Mouse (Mus musculus): ENCODE results near the gene Asphd1. TPM values are rescaled to one million over a fixed set of nuclear protein-coding genes. Genes with fewer than 3 reads are reported as not detected.
A peak's percentile ranks its signal among the peaks of the same experiment; 100 is the strongest.
"Not testable (repeated sequence)": the region's sequence is repeated elsewhere in the genome, so short reads cannot be mapped to it uniquely, and the experiment has no call there.

The Asphd1 gene
- polyA plus RNA-seq, 1 experiment: 0.43 TPM

DNA sequence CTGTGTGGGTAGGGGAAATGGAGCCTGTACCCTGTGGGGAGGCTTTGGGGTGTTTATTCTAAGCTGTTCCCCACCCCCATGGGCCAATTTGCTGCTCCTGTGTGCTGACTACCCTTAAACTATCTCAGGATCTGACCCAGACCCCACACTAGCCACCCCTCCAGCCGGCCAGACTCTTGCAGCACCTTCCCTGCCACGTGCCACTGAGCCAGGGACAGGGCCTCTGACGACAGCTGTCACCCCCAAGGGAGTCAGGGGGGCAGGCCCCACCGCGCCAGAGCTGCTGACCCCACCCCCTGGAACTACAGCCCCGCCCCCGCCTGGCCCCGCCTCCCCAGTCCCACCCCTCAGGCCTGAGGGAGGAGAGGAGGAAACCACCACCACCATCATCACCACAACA is 3.3 kb upstream of the Asphd1 start:
- no peak for DNase-seq (ENCODE audit: low read depth, low spot score)
- 2% methylated on average over 7 of the region's 8 CpGs for WGBS

DNA sequence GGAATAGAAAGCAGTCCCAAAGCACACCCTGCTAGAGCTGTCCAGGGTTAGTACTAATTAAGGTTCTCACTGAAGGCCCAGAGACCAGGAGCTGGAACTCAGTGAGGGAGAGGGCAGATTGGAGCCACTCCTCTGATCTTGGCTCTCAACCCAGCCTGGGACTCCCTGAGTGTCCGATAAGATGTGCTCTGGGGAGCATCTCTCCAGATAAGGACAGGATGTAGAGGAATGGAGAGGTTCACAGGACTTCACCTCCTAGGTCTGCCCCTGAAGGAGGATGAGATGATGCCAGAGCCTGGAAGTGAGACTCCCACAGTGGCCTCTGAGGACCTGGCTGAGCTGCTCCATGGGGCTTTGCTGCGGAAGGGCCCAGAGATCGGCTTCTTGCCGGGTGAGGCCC is 2.4 kb upstream of the Asphd1 start:
- no peak for DNase-seq (ENCODE audit: low read depth, low spot score)
- WGBS: 25% methylated on average over 4 of the region's 4 CpGs

DNA sequence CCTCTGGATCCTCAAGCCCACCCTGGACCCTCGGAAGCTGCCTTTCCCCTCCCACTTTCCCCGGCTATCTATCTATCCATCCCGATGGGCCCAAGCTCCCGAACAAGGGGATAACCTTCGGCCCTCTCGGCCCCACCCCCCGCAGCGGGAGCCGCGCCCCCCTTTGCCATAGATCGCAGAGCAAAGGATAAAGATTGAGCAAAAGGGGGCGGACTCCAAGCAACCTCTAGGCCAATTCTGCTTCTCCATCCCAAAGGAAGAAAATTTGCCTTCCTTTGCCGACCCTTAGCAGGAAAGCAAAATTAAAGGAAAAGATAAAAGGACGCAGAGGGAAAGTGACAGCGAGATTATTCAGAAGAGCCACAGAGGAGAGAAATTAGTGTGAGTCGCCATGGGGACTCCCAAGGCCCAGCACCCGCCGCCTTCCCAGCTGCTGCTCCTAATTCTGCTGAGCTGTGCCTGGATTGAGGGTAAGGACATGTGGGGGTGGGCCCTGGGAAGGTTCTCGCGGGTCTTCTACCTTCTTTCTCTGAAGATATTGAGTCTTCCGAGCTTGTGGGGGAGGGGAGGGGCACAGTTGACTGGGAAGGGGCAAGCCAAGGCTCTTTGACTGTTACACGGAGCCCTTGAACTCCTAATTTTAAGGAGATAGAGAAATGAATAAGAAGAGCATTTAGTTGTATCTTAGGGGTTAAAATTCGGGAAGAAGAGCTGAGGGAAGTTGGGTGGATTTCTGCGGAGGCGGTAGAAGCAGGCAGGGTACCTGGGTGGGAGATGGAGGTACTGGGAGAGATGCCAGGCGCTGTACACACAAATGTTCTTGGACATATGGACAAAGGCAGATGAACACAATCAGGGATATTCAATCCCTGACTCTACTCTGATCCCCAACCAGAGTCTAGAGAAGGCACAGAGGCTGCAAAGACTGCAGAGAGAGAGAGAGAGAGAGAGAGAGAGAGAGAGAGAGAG is 1.5 kb upstream of the Asphd1 start:
- WGBS: 13% methylated on average over 26 of the region's 26 CpGs
- DNase-seq (ENCODE audit: low read depth, low spot score): no peak

DNA sequence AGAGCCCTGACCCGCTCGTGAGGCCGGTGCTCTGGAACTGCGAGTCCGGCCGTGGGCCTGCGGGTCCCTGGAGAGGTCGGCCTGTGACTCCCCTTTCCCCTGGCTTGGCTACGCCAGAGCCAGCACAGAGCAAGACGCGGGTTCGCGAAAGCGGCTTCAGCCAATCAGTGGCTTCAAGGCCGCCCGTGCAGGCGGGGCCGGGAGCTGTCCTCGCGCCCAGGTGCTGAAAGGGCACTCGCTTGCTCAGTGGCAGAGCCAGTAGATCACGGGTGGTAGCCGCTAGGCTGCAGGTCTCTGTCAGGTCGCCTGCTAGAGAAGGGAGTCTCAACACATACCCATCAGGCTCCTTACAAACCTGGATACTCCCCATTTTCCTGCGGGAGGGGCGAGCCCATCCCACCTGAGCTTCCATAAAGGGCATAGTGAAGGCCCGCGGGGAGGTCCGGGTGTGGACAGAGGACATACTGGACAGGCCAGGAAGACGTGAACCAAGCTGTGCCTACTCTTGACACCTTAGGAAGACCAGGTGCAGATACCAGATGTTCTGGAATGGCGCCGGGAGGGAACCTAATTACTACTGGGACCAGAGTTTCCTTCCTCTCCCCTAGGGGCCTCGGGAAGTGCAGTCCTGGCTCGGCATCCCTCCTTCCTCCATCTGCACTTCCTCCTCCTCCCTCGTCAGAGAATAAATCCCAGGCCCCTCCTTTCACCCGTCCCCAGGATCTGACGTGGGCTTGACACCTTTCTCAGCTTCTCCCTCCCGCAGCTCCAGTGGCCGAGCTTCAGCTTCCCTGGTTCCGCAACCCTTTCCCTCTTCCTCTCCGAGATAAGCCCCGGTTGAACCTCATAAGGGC is 638 bp upstream of the Asphd1 start, which contains the start of gene Sez6l2:
Gene Sez6l2, plus strand, starts transcription at position 771 of the 854 bp plus-strand sequence.
- no peak for DNase-seq (ENCODE audit: low read depth, low spot score)
- WGBS: 2% methylated on average over 42 of the region's 42 CpGs

DNA sequence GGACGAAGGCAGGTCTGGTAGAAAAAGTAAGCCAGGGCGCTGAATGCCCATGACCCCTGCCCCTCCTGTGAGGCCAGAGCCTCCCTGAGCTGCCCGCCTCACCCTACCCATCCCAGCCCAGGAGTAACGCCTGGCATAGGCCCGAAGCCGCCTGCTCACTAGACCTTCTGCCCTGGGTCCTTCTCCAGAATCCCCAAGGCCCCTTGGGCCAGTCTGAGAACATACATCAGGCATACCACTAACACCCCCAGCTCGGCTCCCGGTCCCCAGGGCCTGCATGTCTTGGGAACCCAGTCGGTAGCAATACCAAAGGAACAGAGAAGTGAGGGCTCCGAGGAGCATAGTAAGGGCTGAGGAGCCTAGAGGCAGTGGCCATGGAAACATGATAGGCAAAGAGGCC is 756 bp downstream of the Asphd1 start:
- no peak for DNase-seq (ENCODE audit: low read depth, low spot score)
- WGBS: 79% methylated on average over 10 of the region's 10 CpGs

DNA sequence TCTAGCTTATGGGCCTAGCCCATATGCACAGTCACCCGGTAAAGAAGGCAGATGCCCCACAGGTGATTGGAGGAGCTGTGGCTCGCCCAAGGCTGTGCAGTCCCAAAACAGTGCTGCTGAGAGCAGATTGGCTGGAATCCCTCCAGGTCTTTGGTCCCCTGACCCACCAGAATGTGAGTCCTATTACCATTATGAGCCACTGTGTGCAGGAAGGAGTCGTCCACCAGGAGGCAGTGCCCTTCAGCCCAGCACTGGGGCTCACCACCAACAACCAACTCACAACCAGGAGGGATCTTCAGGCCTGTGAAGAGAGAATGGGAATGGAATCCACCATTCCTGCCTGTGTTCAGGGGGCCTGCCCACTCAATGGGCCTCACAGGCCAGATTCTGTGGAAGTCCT is 2.9 kb downstream of the Asphd1 start:
- WGBS: 54% methylated on average over 3 of the region's 3 CpGs
- no peak for DNase-seq (ENCODE audit: low read depth, low spot score)

DNA sequence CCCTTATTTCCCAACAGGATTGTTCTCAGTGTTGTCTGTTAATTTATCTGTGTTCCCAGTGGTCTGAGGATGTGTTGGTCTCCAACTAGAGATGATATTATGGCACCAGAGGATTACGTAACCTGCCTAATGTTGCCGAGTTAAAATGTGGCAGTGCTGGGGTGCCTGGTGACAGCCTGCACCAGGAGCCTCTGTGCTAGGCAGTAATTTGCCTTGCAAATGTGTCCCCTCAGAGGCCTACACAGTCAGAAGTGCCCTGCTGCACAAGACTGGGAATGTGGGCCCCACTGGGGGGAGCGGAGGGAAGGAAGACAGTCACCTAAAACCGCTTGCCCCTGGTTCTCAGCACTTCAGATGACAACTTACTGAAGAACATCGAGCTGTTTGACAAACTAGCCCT is 7.6 kb downstream of the Asphd1 start:
- 78% methylated on average over 5 of the region's 5 CpGs for WGBS
- DNase-seq (ENCODE audit: low read depth, low spot score): no peak

DNA sequence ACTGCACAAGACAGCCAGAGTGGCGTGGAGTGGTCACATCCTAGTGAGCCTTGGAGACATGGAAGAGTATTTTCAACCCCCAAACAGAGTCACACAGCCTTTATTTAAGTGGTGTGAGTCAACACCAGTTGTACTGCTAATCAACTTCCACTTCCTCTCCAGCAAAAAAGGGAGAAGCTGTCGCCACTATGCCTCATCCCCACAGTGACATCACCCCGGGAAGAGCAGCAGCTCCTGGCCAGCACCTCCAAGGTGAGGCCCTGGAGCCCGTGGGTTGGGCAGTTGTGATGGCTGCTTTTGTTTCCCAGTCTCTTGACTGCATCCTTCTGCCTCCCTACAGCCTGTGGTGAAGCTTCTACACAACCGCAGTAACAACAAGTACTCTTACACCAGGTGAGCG is 8.2 kb downstream of the Asphd1 start:
- DNase-seq (ENCODE audit: low read depth, low spot score): no peak
- 38% methylated on average over 6 of the region's 6 CpGs for WGBS

DNA sequence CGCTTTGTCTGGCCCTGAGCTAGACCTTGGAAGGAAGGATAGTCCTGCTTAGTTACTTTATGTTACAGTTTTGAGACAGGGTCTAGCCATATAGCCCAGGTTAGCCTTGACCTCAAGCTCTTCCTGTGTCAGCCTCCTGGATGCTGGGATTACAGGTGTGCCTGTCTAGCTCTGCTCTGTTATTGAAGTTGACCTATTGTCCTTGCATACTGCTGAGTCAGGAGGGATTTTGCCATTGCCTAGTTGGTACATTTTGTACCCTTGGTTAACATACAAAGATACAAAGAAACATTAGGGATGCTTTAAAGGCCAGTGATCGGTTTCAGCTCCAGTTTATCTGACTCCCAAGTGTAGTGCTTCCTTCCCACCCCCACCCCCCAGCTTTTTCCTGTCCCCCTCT is 16.7 kb downstream of the Asphd1 start:
- 90% methylated on average over 2 of the region's 2 CpGs for WGBS
- DNase-seq (ENCODE audit: low read depth, low spot score): no peak

DNA sequence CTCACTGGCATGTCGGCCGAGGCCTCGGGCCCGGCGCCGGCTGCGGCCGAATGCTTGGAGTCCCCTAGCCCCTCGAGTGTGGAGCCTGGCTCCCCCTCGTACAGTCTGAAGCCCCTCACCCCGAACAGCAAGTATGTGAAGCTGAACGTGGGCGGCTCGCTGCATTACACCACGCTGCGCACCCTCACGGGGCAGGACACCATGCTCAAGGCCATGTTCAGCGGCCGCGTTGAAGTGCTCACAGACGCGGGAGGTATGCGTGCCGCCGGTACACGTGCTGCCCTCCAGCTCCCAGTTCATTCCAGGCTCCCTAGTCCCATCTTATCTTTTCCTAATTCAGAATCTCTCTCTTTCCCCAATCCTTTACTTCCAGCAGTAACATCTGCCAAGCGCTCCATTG is 20.3 kb downstream of the Asphd1 start:
- DNase-seq (ENCODE audit: low read depth, low spot score): no peak
- WGBS: under 1% methylated on average over 27 of the region's 27 CpGs

DNA sequence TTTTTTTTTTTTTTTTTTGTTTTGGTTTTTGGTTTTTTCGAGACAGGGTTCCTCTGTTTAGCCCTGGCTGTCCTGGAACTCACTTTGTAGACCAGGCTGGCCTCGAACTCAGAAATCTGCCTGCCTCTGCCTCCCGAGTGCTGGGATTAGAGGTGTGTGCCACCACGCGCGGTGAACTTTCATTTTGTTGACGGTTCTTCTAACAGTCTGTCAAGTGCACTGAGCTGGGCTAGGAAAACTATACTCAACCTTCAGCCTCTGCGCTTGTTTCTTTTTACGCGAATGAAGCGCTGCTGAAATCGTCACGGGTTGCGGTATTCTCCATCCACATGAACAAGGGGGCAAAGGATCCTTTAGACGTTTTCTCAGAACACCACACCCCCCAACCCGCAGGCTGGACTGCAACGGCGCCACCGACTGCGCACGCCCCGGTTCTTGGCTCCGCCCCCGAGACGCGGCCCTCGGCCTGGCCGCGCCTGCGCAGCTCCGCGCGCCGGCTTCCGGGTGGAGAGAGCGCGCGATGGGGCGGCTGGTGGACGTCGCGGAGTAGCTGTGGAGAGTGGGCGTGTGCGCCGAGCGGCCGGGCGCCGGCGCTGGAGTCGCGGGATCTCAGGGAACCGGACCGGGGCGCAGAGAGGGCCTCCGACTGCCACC is 20.9 kb downstream of the Asphd1 start, which contains the start of gene Kctd13:
Gene Kctd13, plus strand, starts transcription at position 496 of the 654 bp plus-strand sequence.
- peak; percentile 81 for DNase-seq (ENCODE audit: low read depth, low spot score)
- 2% methylated on average over 56 of the region's 56 CpGs for WGBS

DNA sequence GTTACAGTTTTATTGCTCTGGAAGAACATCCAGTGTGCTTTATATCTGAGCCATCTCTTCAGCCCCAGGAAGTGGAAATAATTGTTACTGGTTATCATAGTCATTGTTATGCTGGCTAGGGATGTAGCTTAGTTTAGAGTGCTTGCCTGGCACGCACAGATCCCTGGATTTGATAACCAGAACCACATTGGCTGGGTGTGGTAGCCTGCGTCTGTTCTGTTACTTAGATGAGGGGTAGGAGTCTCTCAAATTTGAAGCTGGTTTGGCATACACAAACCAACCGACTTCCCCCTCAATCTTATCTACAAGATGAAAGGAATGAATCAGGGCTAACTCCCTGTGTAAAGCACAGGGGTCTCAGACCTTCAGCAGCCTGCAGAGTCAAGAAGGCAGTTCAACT is 23.1 kb downstream of the Asphd1 start:
- DNase-seq (ENCODE audit: low read depth, low spot score): no peak
- WGBS: 46% methylated on average over 3 of the region's 3 CpGs

DNA sequence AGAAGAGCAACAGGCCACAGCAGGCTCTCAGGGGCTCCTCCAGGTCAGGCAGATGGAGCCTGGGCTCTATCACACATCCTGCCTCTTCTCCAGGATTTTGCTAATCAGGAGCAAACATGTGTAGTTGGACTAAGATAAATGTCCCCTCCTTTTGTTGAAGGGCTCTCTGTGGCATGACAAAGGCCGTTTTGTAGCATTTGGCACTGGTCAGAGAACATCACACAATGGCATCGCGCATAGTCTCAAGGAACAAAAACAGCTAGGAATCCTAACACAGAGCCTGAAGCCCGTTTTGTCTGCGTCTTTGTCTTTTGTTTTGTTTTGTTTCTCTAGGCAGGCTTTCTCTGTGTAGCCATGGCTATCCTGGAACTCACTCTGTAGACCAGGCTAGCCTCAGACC is 25.4 kb downstream of the Asphd1 start:
- WGBS: 77% methylated on average over 5 of the region's 5 CpGs
- no peak for DNase-seq (ENCODE audit: low read depth, low spot score)

DNA sequence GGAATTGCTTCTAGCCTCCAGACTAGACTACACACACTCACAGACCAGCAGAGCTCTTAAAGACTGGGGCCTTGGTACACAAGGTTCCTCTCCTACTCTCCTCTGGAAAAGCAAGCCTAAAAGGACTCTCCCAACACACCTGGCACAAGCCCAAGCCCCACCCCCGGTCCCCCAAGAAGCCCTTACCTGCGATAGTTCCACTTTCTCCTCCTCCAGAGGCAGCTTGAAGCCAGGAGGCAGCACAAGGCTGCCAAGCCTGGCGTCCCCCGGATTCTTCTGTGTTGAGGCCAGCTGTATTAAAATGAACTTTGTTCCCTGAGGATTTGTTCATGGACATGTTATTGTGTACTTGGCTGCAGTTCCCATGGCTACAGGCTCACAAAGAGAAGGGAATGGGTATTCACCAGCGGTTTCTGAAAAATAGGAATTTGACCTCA is 26.7 kb downstream of the Asphd1 start, which contains the start of gene Tmem219:
Gene Tmem219, minus strand, starts transcription at position 294 of the 437 bp plus-strand sequence.
- DNase-seq (ENCODE audit: low read depth, low spot score): no peak
- WGBS: 15% methylated on average over 5 of the region's 5 CpGs

DNA sequence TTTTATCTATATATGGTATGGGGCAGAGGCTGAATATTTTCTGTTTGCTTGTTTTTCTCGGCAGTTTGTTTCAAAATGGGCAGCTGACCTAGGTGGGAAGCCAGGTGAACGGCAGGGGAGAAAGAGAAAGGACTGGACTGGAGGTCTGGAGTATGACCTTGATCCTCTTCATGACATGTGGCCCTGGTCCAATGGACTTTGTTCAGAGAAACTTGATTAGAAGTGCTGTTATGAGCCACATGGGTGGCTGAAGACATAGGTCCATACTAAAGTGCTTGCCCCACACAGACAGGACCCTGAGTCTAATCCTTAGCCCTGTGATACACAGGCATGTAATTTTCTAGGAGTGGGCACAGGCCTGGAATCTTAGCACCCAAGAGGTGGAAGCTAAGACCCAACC is 27.8 kb downstream of the Asphd1 start:
- WGBS: 52% methylated on average over 2 of the region's 2 CpGs
- no peak for DNase-seq (ENCODE audit: low read depth, low spot score)

DNA sequence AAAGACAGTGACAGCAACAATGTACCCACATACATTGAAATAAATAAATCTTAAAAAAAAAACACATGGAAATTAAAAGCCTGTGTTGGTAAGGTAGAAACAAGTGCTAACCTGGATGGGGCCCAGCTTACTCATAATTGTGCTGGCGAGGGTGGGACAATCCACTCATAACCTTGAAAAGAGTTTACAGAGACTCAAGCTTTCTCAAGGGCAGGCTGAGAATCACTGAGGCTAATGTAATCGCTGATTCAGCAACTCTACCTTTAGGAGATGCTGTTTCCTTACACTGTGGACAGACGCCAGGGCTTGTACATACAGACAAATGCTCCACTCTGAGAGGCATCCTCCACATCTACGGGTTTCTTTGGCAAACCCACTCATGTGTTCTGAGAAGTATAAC is 29.4 kb downstream of the Asphd1 start:
- WGBS: 78% methylated on average over 4 of the region's 4 CpGs
- no peak for DNase-seq (ENCODE audit: low read depth, low spot score)

DNA sequence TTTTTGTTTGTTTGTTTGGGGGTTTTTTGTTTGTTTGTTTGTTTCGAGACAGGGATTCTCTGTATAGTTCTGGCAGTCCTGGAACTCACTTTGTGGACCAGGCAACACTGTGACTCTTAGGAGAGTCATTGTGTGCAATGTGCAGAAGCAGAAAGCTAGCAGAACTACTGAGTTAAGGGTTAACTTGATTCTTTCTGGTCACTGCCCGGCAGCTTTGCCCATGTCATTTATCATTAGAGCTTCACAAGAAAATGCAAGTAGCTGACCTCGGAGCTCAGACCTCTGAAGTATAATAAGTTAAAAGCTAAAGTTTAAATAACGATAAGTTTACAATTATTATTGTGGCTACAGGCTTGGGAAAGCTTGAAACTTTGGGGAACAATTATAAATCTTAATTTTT is 31.0 kb downstream of the Asphd1 start:
- not testable (repeated sequence) for DNase-seq (ENCODE audit: low read depth, low spot score)
- WGBS: 45% methylated on average over 4 of the region's 4 CpGs

DNA sequence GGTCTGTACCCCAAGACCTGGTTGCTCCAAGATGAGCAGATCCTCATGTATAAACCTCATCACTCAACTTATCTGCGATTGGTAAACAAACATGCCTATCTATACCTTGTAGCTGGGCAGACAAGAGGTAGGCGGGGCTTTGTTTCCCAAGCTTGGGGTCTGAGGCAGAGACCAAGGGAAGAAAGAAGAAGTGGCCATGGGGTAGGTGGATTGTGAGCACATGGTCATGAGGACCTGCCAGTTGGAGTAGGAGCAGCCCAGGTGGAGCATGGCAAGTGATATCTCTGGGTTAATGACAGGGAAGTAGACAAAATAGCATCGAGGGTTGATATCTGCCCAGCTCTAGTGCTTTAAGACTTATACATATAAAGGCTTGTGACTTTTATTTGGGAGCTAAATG is 34.5 kb downstream of the Asphd1 start:
- no peak for DNase-seq (ENCODE audit: low read depth, low spot score)
- WGBS: 75% methylated on average over 3 of the region's 3 CpGs

DNA sequence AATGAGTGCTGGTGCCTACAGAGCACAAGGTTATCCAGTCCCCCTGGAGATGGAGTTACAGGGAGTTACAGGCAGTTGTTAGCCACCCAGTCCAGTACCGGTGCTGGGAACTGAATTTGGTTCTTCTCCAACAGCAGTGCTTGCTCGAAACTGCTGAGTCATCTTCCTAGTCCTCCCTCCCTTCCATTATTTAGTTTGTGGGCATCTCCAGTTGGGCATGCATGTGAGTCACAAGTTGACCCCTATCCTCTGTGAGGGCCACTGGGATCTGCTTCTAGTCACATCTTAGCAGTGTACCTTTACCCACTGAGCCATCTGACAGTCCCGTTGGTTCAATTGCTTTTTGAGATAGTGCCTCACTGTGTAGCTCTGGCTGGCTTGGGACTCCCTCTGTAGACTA is 43.8 kb downstream of the Asphd1 start:
- 35% methylated on average over 3 of the region's 3 CpGs for WGBS
- DNase-seq (ENCODE audit: low read depth, low spot score): no peak

DNA sequence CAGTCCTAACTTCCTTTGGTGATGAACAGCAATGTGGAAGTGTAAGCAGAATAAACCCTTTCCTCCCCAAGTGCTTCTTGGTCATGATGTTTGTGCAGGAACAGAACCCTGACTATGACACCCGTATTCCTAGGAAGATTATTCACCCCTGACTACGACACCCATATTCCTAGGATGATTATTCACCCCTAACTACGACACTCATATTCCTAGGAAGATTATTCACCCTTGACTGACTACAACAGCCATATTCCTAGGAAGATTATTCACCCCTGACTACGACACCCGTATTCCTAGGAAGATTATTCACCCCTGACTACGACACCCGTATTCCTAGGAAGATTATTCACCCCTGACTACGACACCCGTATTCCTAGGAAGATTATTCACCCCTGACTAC is 49.6 kb downstream of the Asphd1 start:
- WGBS: 85% methylated on average over 8 of the region's 9 CpGs
- not testable (repeated sequence) for DNase-seq (ENCODE audit: low read depth, low spot score)

Measured in large intestine, adult 2 months (tissue).